In genomic region chr1:157318896-157319295, GRCm38 (mm10) we compare ENCODE assay signal across 23 mouse cellular contexts.
DNase-seq lines count a peak whose midpoint lies in the region; TF ChIP-seq lines count a peak whose summit lies in the region.
"Had no signal": no experiment of that assay in that cellular context is flagged by ENCODE, and none has a peak within 500 bp of the region (broad histone marks: within the 10 kb centered on the region; RNA-seq: fewer than 3 reads in every experiment).

No protein-coding gene starts in this region.

- H3K36me3 ChIP-seq in myocyte (ENCODE audit: control insufficient read depth, insufficient read depth) = no peaks in the 10 kb centered on the region
- H3K36me3 ChIP-seq: embryonic facial prominence, embryonic 13.5 days; embryonic facial prominence, embryonic 15.5 days; forebrain, embryonic 10.5 days; forebrain, embryonic 12.5 days; G1E had no signal

- no peaks in the 10 kb centered on the region for H3K27me3 ChIP-seq in myocyte (ENCODE audit: control insufficient read depth, insufficient read depth, insufficient read length)
- H3K27me3 ChIP-seq: CH12.LX; embryonic facial prominence, embryonic 13.5 days; embryonic facial prominence, embryonic 15.5 days; forebrain, embryonic 12.5 days; Patski had no signal

- no peak for TF ChIP-seq POLR2A in myocyte (IDR thresholded peaks at IDR 0.05; ENCODE audit: insufficient read length, low read depth)

- peak; percentile 58 for DNase-seq in 3T3-L1 (ENCODE audit: low read depth, low spot score)
- peak; percentile 31 for DNase-seq in Muller cell, postnatal 12 days (ENCODE audit: inconsistent ontology term)
- no peak for DNase-seq in kidney, adult 18-20 months
- no peak for DNase-seq in heart, postnatal 25 days (ENCODE audit: low spot score)
- no peak for DNase-seq in thymus, postnatal 10 days (ENCODE audit: low spot score in 2 of 2)
- DNase-seq: adrenal gland, adult 8-10 months; adrenal gland, postnatal 14 days; adrenal gland, postnatal 36 days; cerebellum, adult 11-12 months; cerebellum, adult 8-10 months; cerebellum, adult 9-11 months; cerebellum, postnatal 14 days; cerebellum, postnatal 36 days; embryo, embryonic 11 days had no signal

- H3K4me2 ChIP-seq in myocyte (ENCODE audit: low read depth) = peak overlapping the region; percentile 65
- H3K4me2 ChIP-seq: embryonic facial prominence, embryonic 13.5 days; embryonic facial prominence, embryonic 15.5 days; forebrain, embryonic 12.5 days had no signal

- H3K79me2 ChIP-seq in myocyte (ENCODE audit: control insufficient read depth, insufficient read depth) = peaks cover 42% of the 10 kb centered on the region

- intact Hi-C loops in heart, postnatal 25 days (cut with DNase I) = no loop called here

- no peak overlapping the region for H3K4me3 ChIP-seq in myocyte
- H3K4me3 ChIP-seq: embryonic facial prominence, embryonic 13.5 days; embryonic facial prominence, embryonic 15.5 days; erythroblast, embryonic 14.5 days; forebrain, embryonic 10.5 days; forebrain, embryonic 12.5 days had no signal

- no peak overlapping the region for H3ac ChIP-seq in myocyte (ENCODE audit: control insufficient read depth, insufficient read length)

TF ChIP-seq in myocyte, 11 proteins besides CTCF, POLR2A, EP300 and RAD21:
- TF ChIP-seq CEBPB (IDR thresholded peaks at IDR 0.05; ENCODE audit: insufficient read depth, poor library complexity, severe bottlenecking) = peak; percentile 30; the same call in 1 of the 2 replicates
- no peak for TF ChIP-seq MYOG (IDR thresholded peaks at IDR 0.05; ENCODE audit: control insufficient read depth in 1 of 3, insufficient read depth in 1 of 3, insufficient read length in 2 of 3, low read depth in 2 of 3)

Comparison
In these comparisons a context has a peak if more than half of its experiments do, and no peak if none do; other contexts are left out.
1. DNase-seq: peak in 3T3-L1 (single experiment) and Muller cell, postnatal 12 days (single experiment); none in kidney, adult 18-20 months (single experiment), heart, postnatal 25 days (single experiment) and thymus, postnatal 10 days (0 of 2).